Mouse (Mus musculus) heart, embryonic 14.5 days (tissue): ENCODE data around the gene Rab7. TPM values are rescaled to one million over a fixed set of nuclear protein-coding genes. Genes with fewer than 3 reads are reported as not detected.

ENCODE experiments used
- ATAC-seq: fragments of 200-750 bp; cut with Nextera tagmentation; 2 replicates; pipeline ENCODE4 v1.8.0; 2017; ENCODE audit warnings: low read depth, moderate TSS enrichment; ENCODE audit not compliant: insufficient number of reproducible peaks, insufficient read depth, low FRiP score
- H3K27ac ChIP-seq, 2 experiments: fragments of 200-500 bp in 1 of 2; fragments of 300-500 bp in 1 of 2; sonication (generic) in 1 of 2; replicated peaks in 1 of 2; 2 replicates each; pipeline ENCODE4 v1.5.1; 2012 to 2014; ENCODE audit warnings: low read depth in 2 of 2, low read length in 2 of 2, control low read depth in 1 of 2, mild to moderate bottlenecking in 1 of 2, mixed read lengths in 1 of 2; ENCODE audit not compliant: control insufficient read depth in 1 of 2, insufficient read depth in 1 of 2
- H3K27me3 ChIP-seq: fragments of 300-500 bp; sonication (generic); 2 replicates; pipeline ENCODE4 v1.6.1; 2014; ENCODE audit warnings: mild to moderate bottlenecking, low read length, control low read depth; ENCODE audit not compliant: control insufficient read depth, insufficient read depth
- H3K36me3 ChIP-seq: fragments of 300-500 bp; sonication (generic); 2 replicates; pipeline ENCODE4 v1.6.1; 2014; ENCODE audit warnings: mild to moderate bottlenecking, control low read depth, low read length, mixed read lengths; ENCODE audit not compliant: control insufficient read depth, insufficient read depth
- H3K4me1 ChIP-seq, 2 experiments: fragments of 200-500 bp in 1 of 2; fragments of 300-500 bp in 1 of 2; sonication (generic) in 1 of 2; 2 replicates each; pipeline ENCODE4 v1.6.1; 2012 to 2014; ENCODE audit warnings: low read length in 2 of 2, control low read depth in 1 of 2, mixed read lengths in 1 of 2; ENCODE audit not compliant: control insufficient read depth in 2 of 2, insufficient read depth in 2 of 2
- H3K4me2 ChIP-seq: fragments of 300-500 bp; sonication (generic); 2 replicates; pipeline ENCODE4 v1.6.1; 2014; ENCODE audit warnings: mild to moderate bottlenecking, low read length
- H3K4me3 ChIP-seq, 2 experiments: fragments of 200-500 bp in 1 of 2; fragments of 300-500 bp in 1 of 2; sonication (generic) in 1 of 2; 2 replicates each; pipeline ENCODE4 v1.5.1; 2012 to 2014; ENCODE audit warnings: low read length in 2 of 2, mild to moderate bottlenecking in 2 of 2, control low read depth in 1 of 2, low read depth in 1 of 2, moderate library complexity in 1 of 2; ENCODE audit not compliant: control insufficient read depth in 1 of 2, insufficient read depth in 1 of 2
- H3K9ac ChIP-seq: fragments of 300-500 bp; sonication (generic); 2 replicates; pipeline ENCODE4 v1.6.1; 2014; ENCODE audit warnings: mild to moderate bottlenecking, low read length
- H3K9me3 ChIP-seq: fragments of 300-500 bp; sonication (generic); 2 replicates; pipeline ENCODE4 v1.6.1; 2016; ENCODE audit warnings: low read length, control low read depth; ENCODE audit not compliant: control insufficient read depth
- WGBS: fragments of 180-500 bp; shearing (Covaris S2); extraction: QIAGEN DNeasy Blood & Tissue Kit; methylation state at CpG from one replicate; pipeline ENCODE4 v1.1.7; 2014; 5-methylcytosine and 5-hydroxymethylcytosine counted together
- polyA plus RNA-seq: library from polyadenylated mRNA; unstranded; fragments of >200 nt; fragmentation: Nextera tagmentation; extraction: Ambion mirVana; gene quantifications from 2 replicates; pipeline ENCODE4 v1.2.1, GENCODE M21; 2014

The Rab7 gene
- polyA plus RNA-seq, 1 experiment from 2014 or later = 234 TPM

GRCm38 (mm10) chr6:87992733-87993132 is 52.3 kb downstream of the Rab7 start:
- H3K27me3 ChIP-seq = no peaks in the 10 kb centered on the region
- no peak overlapping the region for H3K9ac ChIP-seq
- no peaks in the 10 kb centered on the region for H3K9me3 ChIP-seq
- H3K27ac ChIP-seq = no peak overlapping the region
- peaks cover 12 to 14% of the 10 kb centered on the region in 2 experiments for H3K4me1 ChIP-seq
- no peak overlapping the region for H3K4me3 ChIP-seq
- H3K36me3 ChIP-seq = no peaks in the 10 kb centered on the region
- WGBS = 57% methylated on average over 6 of the region's 6 CpGs
- ATAC-seq = no peak
- no peak overlapping the region for H3K4me2 ChIP-seq

GRCm38 (mm10) chr6:87991886-87992285 is 53.2 kb downstream of the Rab7 start:
- H3K4me2 ChIP-seq = no peak overlapping the region
- no peak for ATAC-seq
- peaks cover 12 to 14% of the 10 kb centered on the region in 2 experiments for H3K4me1 ChIP-seq
- H3K36me3 ChIP-seq = no peaks in the 10 kb centered on the region
- no peak overlapping the region for H3K9ac ChIP-seq
- H3K9me3 ChIP-seq = no peaks in the 10 kb centered on the region
- H3K27ac ChIP-seq = no peak overlapping the region
- H3K27me3 ChIP-seq = no peaks in the 10 kb centered on the region
- 79% methylated on average over 1 of the region's 1 CpGs for WGBS
- H3K4me3 ChIP-seq = no peak overlapping the region

- 76% methylated on average over 4 of the region's 4 CpGs for WGBS
- Histone ChIP-seq H3K27ac (no peak overlapping the region), H3K27me3 (no peaks in the 10 kb centered on the region), H3K4me3 (no peak overlapping the region), H3K9ac (no peak overlapping the region), H3K9me3 (no peaks in the 10 kb centered on the region), H3K4me2 (no peak overlapping the region), H3K4me1 (peaks cover 9 to 12% of the 10 kb centered on the region in 2 experiments), H3K36me3 (no peaks in the 10 kb centered on the region)
- ATAC-seq = no peak
Measured at GRCm38 (mm10) chr6:87991216-87991615, 53.9 kb downstream of the Rab7 start.

GRCm38 (mm10) chr6:87982506-87982905 is 62.6 kb downstream of the Rab7 start:
- H3K27ac ChIP-seq = no peak overlapping the region
- peak overlapping the region; percentile 87; the same call in 1 of the 2 replicates for H3K9ac ChIP-seq
- no peak for ATAC-seq
- H3K27me3 ChIP-seq = no peaks in the 10 kb centered on the region; the same call in 1 of the 2 replicates
- 69% methylated on average over 9 of the region's 9 CpGs for WGBS
- H3K9me3 ChIP-seq = no peaks in the 10 kb centered on the region
- peaks cover 18% of the 10 kb centered on the region for H3K36me3 ChIP-seq
- H3K4me1 ChIP-seq = peaks cover 6 to 8% of the 10 kb centered on the region in 2 experiments
- H3K4me2 ChIP-seq = peak overlapping the region; percentile 93
- H3K4me3 ChIP-seq = no peak overlapping the region; a peak in 1 of 4 replicates

GRCm38 (mm10) chr6:87981547-87982256 is 63.4 kb downstream of the Rab7 start, which contains the start of gene H1fx:
TSS of gene H1fx (minus strand) at chr6:87981637.
- H3K27me3 ChIP-seq = no peaks in the 10 kb centered on the region; the same call in 1 of the 2 replicates
- peak within 1 kb of the TSS; percentile 87 for H3K9ac ChIP-seq
- H3K4me1 ChIP-seq = peaks cover 6 to 8% of the 10 kb centered on the region in 2 experiments
- WGBS = under 1% methylated on average over 52 of the region's 55 CpGs
- ATAC-seq = peak; percentile 84
- peak within 1 kb of the TSS; percentile 85 to 93 for H3K4me3 ChIP-seq
- peaks cover 18% of the 10 kb centered on the region for H3K36me3 ChIP-seq
- no peaks in the 10 kb centered on the region for H3K9me3 ChIP-seq
- peak within 1 kb of the TSS in 1 of 2 experiments; percentile 63; a peak in 2 of 4 replicates for H3K27ac ChIP-seq
- peak within 1 kb of the TSS; percentile 93 for H3K4me2 ChIP-seq

- WGBS = under 1% methylated on average over 46 of the region's 56 CpGs
- H3K4me2 ChIP-seq = peak overlapping the region; percentile 93
- no peaks in the 10 kb centered on the region for H3K9me3 ChIP-seq
- H3K36me3 ChIP-seq = peaks cover 18% of the 10 kb centered on the region
- no peaks in the 10 kb centered on the region; the same call in 1 of the 2 replicates for H3K27me3 ChIP-seq
- ATAC-seq = peak; percentile 36
- H3K4me3 ChIP-seq = peak overlapping the region; percentile 85 to 93
- H3K9ac ChIP-seq = peak overlapping the region; percentile 87
- H3K27ac ChIP-seq = peak overlapping the region in 1 of 2 experiments; percentile 63; a peak in 2 of 4 replicates
- H3K4me1 ChIP-seq = peaks cover 6 to 8% of the 10 kb centered on the region in 2 experiments
Measured at GRCm38 (mm10) chr6:87981030-87981485, 64.0 kb downstream of the Rab7 start.

GRCm38 (mm10) chr6:87980374-87981029 is 64.6 kb downstream of the Rab7 start:
- H3K9ac ChIP-seq = peak overlapping the region; percentile 87
- peak overlapping the region in 1 of 2 experiments; percentile 63; a peak in 2 of 4 replicates for H3K27ac ChIP-seq
- under 1% methylated on average over 62 of the region's 66 CpGs for WGBS
- H3K4me3 ChIP-seq = peak overlapping the region; percentile 85 to 93
- ATAC-seq = peak; percentile 68; the same call in 1 of the 2 replicates
- peaks cover 6 to 8% of the 10 kb centered on the region in 2 experiments for H3K4me1 ChIP-seq
- peaks cover 18% of the 10 kb centered on the region for H3K36me3 ChIP-seq
- H3K27me3 ChIP-seq = no peaks in the 10 kb centered on the region; the same call in 1 of the 2 replicates
- H3K9me3 ChIP-seq = no peaks in the 10 kb centered on the region
- H3K4me2 ChIP-seq = peak overlapping the region; percentile 93
